Mouse (Mus musculus): ENCODE data around the gene Gsdme.

DNA sequence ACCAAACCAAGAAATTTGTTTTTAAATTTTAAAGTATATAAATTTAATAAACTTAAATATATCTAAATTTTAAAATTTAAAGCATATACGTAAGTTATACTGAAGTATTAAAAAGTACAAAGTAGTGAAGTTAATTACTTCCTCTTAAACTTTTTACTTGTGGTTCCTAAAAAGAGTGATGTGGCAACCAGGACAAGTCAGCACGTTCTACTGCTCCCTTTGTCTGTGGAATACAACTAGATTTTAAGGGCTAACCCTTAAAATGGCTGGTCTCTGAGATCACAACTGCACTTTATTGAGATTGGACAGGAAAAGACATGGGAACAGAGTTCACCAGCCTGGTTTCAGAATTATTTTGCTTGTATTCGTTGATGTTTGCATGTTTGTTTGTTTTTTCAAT lies 100.6 kb downstream of the Gsdme start:
- TF ChIP-seq CTCF (IDR thresholded peaks at IDR 0.05; ENCODE audit: low read depth) (no peak), EP300 (IDR thresholded peaks at IDR 0.05; ENCODE audit: low read depth) (no peak)
